Mouse (Mus musculus) common myeloid progenitor, adult 5-6 weeks (primary cell): ENCODE measurements around the gene Madcam1. TPM values are rescaled to one million over a fixed set of nuclear protein-coding genes. Genes with fewer than 3 reads are reported as not detected.

Experiments used
- ATAC-seq: replicated peaks from 2 replicates; pipeline ENCODE4 v1.8.0; 2016; ENCODE audit warnings: low read depth, mild to moderate bottlenecking, moderate TSS enrichment, inconsistent platforms; ENCODE audit not compliant: poor library complexity, severe bottlenecking
- total RNA-seq: library from RNA; stranded (forward); fragments of 200-1000, 187-1606 nt; gene quantifications from 2 replicates; pipeline ENCODE4 v1.2.3, GENCODE M21; 2017

Gene Madcam1
- total RNA-seq, 1 experiment from 2014 or later: not detected

- no peak for ATAC-seq
Observed at GRCm38 (mm10) chr10:79706406-79707094, 42.2 kb downstream of the Madcam1 start.

- no peak for ATAC-seq
Observed at GRCm38 (mm10) chr10:79707162-79707561, 42.8 kb downstream of the Madcam1 start.

GRCm38 (mm10) chr10:79707759-79708158 is 43.4 kb downstream of the Madcam1 start:
- ATAC-seq: no peak

DNA sequence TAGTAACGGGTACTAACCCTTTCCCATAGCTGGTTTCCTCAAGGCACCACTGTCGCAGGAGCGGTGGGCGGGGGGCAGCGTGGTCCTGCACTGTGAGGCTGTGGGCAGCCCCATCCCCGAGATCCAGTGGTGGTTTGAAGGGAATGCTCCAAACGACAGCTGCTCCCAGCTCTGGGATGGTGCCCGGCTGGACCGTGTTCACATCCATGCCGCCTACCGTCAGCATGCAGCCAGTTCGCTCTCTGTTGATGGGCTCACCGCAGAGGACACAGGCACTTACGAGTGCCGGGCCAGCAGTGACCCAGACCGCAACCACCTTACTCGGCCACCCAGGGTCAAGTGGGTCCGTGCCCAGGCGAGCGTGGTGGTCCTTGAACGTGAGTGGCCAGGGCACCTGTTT is 44.3 kb downstream of the Madcam1 start:
- ATAC-seq: no peak

- ATAC-seq: no peak
Observed at GRCm38 (mm10) chr10:79709307-79709706, 44.9 kb downstream of the Madcam1 start.

- no peak for ATAC-seq
Observed at GRCm38 (mm10) chr10:79712029-79712428, 47.7 kb downstream of the Madcam1 start.

DNA sequence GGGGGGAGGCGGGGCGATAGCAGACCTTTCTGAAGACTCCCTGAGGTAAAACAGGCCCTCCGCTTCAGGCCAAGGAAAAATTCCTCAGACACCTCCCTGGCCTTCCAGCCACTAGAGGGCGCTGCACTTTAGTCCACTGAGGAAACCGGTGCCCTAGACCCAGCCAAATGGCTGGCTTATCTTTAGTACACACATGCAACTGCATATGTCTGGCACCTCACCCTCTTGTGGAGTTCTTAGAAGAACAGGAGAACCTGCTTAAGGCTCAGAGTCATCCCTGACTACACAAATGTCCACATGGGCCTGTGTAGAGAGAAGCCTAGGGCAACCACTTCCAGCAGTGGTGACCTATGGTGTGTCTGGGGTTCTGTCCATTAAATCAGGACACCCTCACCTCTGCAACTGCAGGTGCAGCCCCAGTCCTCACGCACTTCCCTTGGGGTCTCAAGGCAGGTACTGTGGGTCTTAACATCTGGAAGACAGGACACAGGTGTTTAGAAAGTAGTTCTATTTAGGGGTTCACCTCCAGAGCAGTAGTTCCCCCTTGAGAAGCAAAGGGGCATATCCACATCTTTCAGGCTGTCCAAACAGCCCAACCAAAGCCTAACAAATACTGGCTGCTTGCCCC is 48.3 kb downstream of the Madcam1 start:
- peak; percentile 83 for ATAC-seq

DNA sequence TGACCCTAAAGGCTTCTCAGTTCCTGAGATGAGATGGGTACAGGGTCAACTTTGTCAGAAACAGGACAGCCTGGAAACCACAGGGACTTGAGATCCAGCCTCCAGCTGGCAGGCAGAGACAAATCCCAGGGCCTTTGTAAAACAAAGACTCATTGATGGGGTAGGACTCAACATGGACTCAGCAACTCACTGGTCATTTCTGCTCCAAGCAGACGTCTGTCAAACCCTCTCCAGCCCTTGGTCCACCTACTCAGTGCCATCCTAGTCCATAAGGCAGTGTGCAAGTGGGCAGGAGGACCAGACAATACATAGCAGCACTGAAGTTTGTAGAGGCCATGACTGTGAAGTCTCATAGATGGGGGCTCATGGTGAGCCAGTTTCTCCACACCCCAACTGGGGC is 48.8 kb downstream of the Madcam1 start:
- ATAC-seq: no peak

- ATAC-seq: no peak
Observed at GRCm38 (mm10) chr10:79714996-79715395, 50.6 kb downstream of the Madcam1 start.

- no peak for ATAC-seq
Observed at GRCm38 (mm10) chr10:79716254-79716987, 52.1 kb downstream of the Madcam1 start, which contains the start of gene Hcn2. TSS of gene Hcn2 (plus strand) at chr10:79716634.

DNA sequence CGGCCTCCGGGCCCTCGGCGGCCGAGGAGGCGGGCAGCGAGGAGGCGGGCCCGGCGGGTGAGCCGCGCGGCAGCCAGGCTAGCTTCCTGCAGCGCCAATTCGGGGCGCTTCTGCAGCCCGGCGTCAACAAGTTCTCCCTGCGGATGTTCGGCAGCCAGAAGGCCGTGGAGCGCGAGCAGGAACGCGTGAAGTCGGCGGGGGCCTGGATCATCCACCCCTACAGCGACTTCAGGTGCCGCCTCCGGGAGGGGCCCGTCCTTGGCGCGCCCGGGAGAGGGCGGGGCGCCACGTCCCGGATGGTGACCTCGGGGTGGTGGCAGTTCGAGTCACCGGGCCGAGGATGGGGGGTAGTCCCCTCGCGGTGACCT is 52.6 kb downstream of the Madcam1 start:
- ATAC-seq: no peak

DNA sequence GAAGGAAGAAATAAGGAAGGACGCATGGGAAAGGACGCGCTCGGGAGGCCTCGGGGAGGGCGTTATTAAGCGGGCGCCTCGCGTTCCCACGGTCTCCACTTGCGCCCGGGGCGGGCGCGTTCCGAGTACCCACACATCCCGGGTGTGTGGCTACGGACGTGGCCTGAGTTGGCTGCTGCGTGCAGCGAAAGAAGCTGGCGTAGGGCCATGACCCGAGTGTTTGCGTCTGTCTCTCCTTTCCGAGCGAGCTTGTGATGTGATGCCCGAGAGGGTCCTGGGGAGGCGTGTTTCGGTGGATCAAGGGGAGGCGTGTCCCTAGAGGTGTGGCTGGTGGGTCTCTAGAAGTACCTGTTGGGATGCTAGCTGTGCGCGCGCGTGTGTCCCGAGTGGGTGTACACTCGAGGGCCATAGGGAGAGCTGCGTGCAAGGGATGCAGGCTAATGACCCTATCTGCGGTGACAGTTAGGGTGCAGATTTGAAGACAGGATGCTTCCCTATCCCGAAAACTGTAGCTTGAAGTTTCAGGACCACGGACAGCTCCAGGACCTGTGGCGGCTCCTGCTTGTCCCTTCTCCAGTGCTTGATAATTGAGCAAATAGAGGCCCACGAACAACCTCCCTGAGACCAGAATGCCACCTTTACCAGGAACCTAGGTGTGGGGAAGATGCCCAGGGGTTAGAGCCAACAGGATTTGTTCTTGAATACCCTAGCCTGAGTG is 53.4 kb downstream of the Madcam1 start:
- ATAC-seq: peak; percentile 70

Other genes starting within 250 kb of the Madcam1 start
- not detected in 2 replicates for gene Vmn2r83, start 195.8 kb upstream of the Madcam1 start, total RNA-seq
- 4.1 and 4.7 TPM in 2 replicates for gene Plpp2, start 130.8 kb upstream of the Madcam1 start, total RNA-seq
- gene Mier2, start 109.4 kb upstream of the Madcam1 start, total RNA-seq: 13.6 and 18.3 TPM in 2 replicates
- gene Theg, start 77.2 kb upstream of the Madcam1 start, total RNA-seq: not detected in 2 replicates
- not detected in 2 replicates for gene C2cd4c, start 50.5 kb upstream of the Madcam1 start, total RNA-seq
- not detected in 2 replicates for gene Shc2, start 26.6 kb upstream of the Madcam1 start, total RNA-seq
- not detected in 2 replicates for gene Odf3l2, start 18.8 kb upstream of the Madcam1 start, total RNA-seq
- 5.3 and 9.9 TPM in 2 replicates for gene Tpgs1, start 4.8 kb downstream of the Madcam1 start, total RNA-seq
- 109 and 113 TPM in 2 replicates for gene Cdc34, start 17.6 kb downstream of the Madcam1 start, total RNA-seq
- gene Gzmm, start 24.5 kb downstream of the Madcam1 start, total RNA-seq: 0.96 and 1.6 TPM in 2 replicates
- 283 and 298 TPM in 2 replicates for gene Bsg, start 39.9 kb downstream of the Madcam1 start, total RNA-seq
- gene Hcn2, start 52.1 kb downstream of the Madcam1 start, total RNA-seq: not detected in 2 replicates
- 10.3 and 16.1 TPM in 2 replicates for gene Polrmt, start 82.0 kb downstream of the Madcam1 start, total RNA-seq
- gene Fgf22, start 90.5 kb downstream of the Madcam1 start, total RNA-seq: not detected in 2 replicates
- gene Rnf126, start 102.4 kb downstream of the Madcam1 start, total RNA-seq: 12.9 and 21.0 TPM in 2 replicates
- gene Fstl3, start 112.7 kb downstream of the Madcam1 start, total RNA-seq: 0.19 and 0.50 TPM in 2 replicates
- 9.4 and 16.3 TPM in 2 replicates for gene Prss57, start 126.4 kb downstream of the Madcam1 start, total RNA-seq
- gene Palm, start 129.0 kb downstream of the Madcam1 start, total RNA-seq: 21.8 and 24.8 TPM in 2 replicates
- not detected in 2 replicates for gene Misp, start 156.4 kb downstream of the Madcam1 start, total RNA-seq
- gene Ptbp1, start 189.9 kb downstream of the Madcam1 start, total RNA-seq: 210 and 221 TPM in 2 replicates
- 131 and 159 TPM in 2 replicates for gene Prtn3, start 209.9 kb downstream of the Madcam1 start, total RNA-seq
- 40.8 and 46.6 TPM in 2 replicates for gene Plppr3, start 210.1 kb downstream of the Madcam1 start, total RNA-seq
- 61.2 and 92.1 TPM in 2 replicates for gene Elane, start 221.7 kb downstream of the Madcam1 start, total RNA-seq
- not detected in 2 replicates for gene Cfd, start 226.3 kb downstream of the Madcam1 start, total RNA-seq
- gene Med16, start 244.4 kb downstream of the Madcam1 start, total RNA-seq: 17.3 and 19.3 TPM in 2 replicates
- 7.0 and 11.2 TPM in 2 replicates for gene Gm26602, start 246.3 kb downstream of the Madcam1 start, total RNA-seq